9 mouse cellular contexts compared by ENCODE assay signal in the genomic region with DNA sequence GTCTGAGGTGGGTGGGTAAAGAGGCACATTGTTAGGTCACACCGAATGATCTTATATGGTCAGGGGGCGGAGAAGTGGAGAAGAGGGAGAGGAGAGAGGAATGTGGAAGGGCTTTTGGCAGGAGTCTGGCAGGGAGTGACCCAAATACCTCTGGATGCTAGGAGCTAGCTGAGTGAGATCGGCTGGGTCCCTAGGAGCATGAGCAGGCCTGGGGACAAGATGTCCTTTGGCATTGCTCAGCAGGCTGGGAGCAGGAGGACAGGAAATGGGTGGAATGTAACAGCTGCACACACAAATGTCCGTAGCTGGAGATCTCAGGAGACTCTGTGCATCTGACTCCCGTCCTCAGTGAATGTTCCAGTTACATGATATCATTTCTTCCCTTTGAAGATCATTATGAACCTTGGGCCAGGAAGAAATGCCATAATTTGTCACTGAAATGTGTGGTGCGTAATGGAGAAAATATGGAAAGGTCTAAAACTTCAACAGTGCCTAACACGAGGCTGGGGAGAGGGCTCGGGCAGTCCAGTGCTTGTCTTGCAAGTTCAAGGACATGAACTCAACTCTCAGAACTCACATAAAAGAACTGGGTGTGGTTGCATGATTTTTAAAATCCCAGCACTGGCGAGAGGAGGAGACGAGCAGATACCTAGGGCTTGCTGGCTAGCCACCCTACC. TPM values are rescaled to one million over a fixed set of nuclear protein-coding genes. Genes with fewer than 3 reads are reported as not detected.
DNase-seq lines count a peak whose midpoint lies in the region; ATAC-seq and TF ChIP-seq lines count a peak whose summit lies in the region.
"Had no signal": no experiment of that assay in that cellular context is flagged by ENCODE, and none has a peak within 500 bp of the region (broad histone marks: within the 10 kb centered on the region; RNA-seq: fewer than 3 reads in every experiment).

No protein-coding gene starts in this region.

- no peak overlapping the region for H3K4me2 ChIP-seq in heart, postnatal 0 days (ENCODE audit: low read depth, low read length)
- no peak overlapping the region for H3K4me2 ChIP-seq in lung, embryonic 14.5 days

- no peaks in the 10 kb centered on the region for H3K36me3 ChIP-seq in heart, postnatal 0 days (replicated peaks; ENCODE audit: control insufficient read depth, insufficient read depth, low read length)
- H3K36me3 ChIP-seq in lung, embryonic 14.5 days (ENCODE audit: insufficient read depth): no peaks in the 10 kb centered on the region

- ATAC-seq in heart, postnatal 0 days (ENCODE audit: insufficient read depth, low read depth): peak; percentile 93
- ATAC-seq in lung, embryonic 14.5 days (ENCODE audit: insufficient read depth): peak; percentile 88
- no peak for ATAC-seq in frontal cortex, adult (ENCODE audit: low TSS enrichment)

- peak; percentile 5 for DNase-seq in cerebellum, adult 11-12 months
- no peak for DNase-seq in cerebellum, adult 18-20 months
- peak; percentile 17 for DNase-seq in ES-CJ7 (ENCODE audit: low read depth, low spot score)
- peak; percentile 90 for DNase-seq in heart, postnatal 0 days (ENCODE audit: low spot score)
- peak; percentile 64 for DNase-seq in lung, embryonic 14.5 days
- DNase-seq in cerebellum, postnatal 10 days: no peak
- no peak for DNase-seq in cerebellum, postnatal 14 days

- 37% methylated on average over 10 of the region's 10 CpGs for WGBS in heart, postnatal 0 days
- 47% methylated on average over 10 of the region's 10 CpGs for WGBS in lung, embryonic 14.5 days

- peak overlapping the region; percentile 82 for H3K27ac ChIP-seq in heart, postnatal 0 days (ENCODE audit: low read depth)
- no peak overlapping the region for H3K27ac ChIP-seq in lung, embryonic 14.5 days (ENCODE audit: low read depth)
- H3K27ac ChIP-seq: macrophage had no signal

- H3K4me3 ChIP-seq in heart, postnatal 0 days (ENCODE audit: low read depth, low read length): no peak overlapping the region
- H3K4me3 ChIP-seq in lung, embryonic 14.5 days (ENCODE audit: low read depth, low read length): no peak overlapping the region

- H3K27me3 ChIP-seq in heart, postnatal 0 days (ENCODE audit: control insufficient read depth, insufficient read depth, low read length): no peaks in the 10 kb centered on the region
- H3K27me3 ChIP-seq in lung, embryonic 14.5 days (ENCODE audit: insufficient read depth, low read length): no peaks in the 10 kb centered on the region

- peaks cover 32% of the 10 kb centered on the region for H3K4me1 ChIP-seq in heart, postnatal 0 days (ENCODE audit: control insufficient read depth, insufficient read depth)
- no peaks in the 10 kb centered on the region for H3K4me1 ChIP-seq in lung, embryonic 14.5 days (ENCODE audit: insufficient read depth)

- H3K9me3 ChIP-seq in heart, postnatal 0 days (replicated peaks; ENCODE audit: control insufficient read depth, low read length): no peaks in the 10 kb centered on the region
- no peaks in the 10 kb centered on the region for H3K9me3 ChIP-seq in lung, embryonic 14.5 days (ENCODE audit: low read depth, low read length)

- TF ChIP-seq EP300 in heart, postnatal 0 days (IDR thresholded peaks at IDR 0.05; ENCODE audit: low read depth): peak; percentile 97

- H3K9ac ChIP-seq in heart, postnatal 0 days (replicated peaks; ENCODE audit: low read depth, low read length): no peak overlapping the region
- no peak overlapping the region for H3K9ac ChIP-seq in lung, embryonic 14.5 days

- no peak for TF ChIP-seq CTCF in heart, postnatal 0 days (IDR thresholded peaks at IDR 0.05; ENCODE audit: low read depth)
- no peak for TF ChIP-seq CTCF in lung, embryonic 14.5 days (IDR thresholded peaks at IDR 0.05; ENCODE audit: low read depth)

RNA-seq across cellular contexts. Expression of a gene that starts 59.6 kb away (rescaled TPM):
- total RNA-seq in heart, postnatal 0 days (2014; rRNA removed; ENCODE audit: low replicate concordance): 4.5 and 5.6 TPM in 2 replicates
- polyA plus RNA-seq in heart, postnatal 0 days (2015; fragmentation: Nextera tagmentation; extraction: Ambion mirVana): 0.82 TPM in 2 replicates
- 1.3 and 1.5 TPM in 2 replicates for polyA plus RNA-seq in lung, embryonic 14.5 days (2014; fragmentation: Nextera tagmentation; extraction: Ambion mirVana)

Comparison
In these comparisons a context has a peak if more than half of its experiments do, and no peak if none do; other contexts are left out.
1. DNase-seq: peak in cerebellum, adult 11-12 months (single experiment), ES-CJ7 (single experiment), heart, postnatal 0 days (single experiment) and lung, embryonic 14.5 days (single experiment); none in cerebellum, adult 18-20 months (0 of 2), cerebellum, postnatal 10 days (0 of 2) and cerebellum, postnatal 14 days (0 of 2).